Mouse (Mus musculus): Measurements from ENCODE around the gene Nfia.

Gene Nfia

DNA sequence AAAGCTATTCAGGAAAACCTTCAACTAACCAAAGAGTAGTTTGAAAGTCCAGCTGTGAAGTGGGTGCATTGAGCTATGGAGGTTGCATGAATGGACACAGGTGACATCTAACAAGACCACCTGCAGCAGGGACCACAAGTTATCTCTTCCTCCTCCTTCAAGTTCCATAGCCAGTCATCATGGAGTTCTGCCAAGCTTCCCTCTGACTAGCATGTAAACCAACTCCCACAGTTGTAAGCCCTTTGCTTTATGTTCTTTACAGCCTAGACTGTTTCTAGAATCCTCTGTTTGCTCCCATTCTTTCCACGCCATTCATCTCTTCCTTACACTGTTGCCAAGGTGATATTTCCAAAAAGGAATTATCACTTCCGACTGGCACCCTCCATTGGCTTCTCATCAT lies 141.8 kb downstream of the Nfia start:
- TF ChIP-seq POU5F1 (IDR thresholded peaks at IDR 0.05; ENCODE audit: borderline replicate concordance, low read length): no peak
- TF ChIP-seq CTCF (conservative IDR thresholded peaks at IDR 0.05; ENCODE audit: low read length): no peak
- TF ChIP-seq NANOG (IDR thresholded peaks at IDR 0.05; ENCODE audit: borderline replicate concordance, low read length): no peak
- H3K4me1 ChIP-seq (replicated peaks; ENCODE audit: low read depth, low read length): 0 out of 2 replicates have a peak, but pooled peaks cover 6% of the 10 kb centered on the region
- H3K4me3 ChIP-seq (replicated peaks; ENCODE audit: low read length): no peak overlapping the region
- H3K9me3 ChIP-seq (ENCODE audit: low read length): no peaks in the 10 kb centered on the region
- no peaks in the 10 kb centered on the region for H3K36me3 ChIP-seq (ENCODE audit: insufficient read depth, low read length)
- no peaks in the 10 kb centered on the region; the same call in 1 of the 2 replicates for H3K27me3 ChIP-seq (ENCODE audit: insufficient read depth, low read length)

DNA sequence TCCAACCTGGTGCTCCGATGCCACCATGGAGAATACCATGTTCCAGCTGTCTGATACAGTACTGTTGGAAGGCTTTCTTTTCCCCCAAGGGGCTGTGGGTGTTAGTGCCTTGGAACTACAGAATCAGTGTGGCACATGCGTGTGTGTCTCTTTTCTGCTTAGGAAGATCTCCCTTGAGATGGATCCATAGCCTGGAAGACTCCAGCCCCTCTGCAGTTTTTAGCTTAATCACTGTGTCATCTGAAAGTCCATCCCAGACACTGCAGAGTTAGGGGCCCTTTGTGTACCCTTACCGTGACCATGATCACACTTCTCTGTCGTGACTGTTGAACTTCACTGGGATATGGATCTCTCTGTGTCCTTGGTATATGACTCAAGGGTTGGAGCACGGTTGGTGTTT lies 142.2 kb downstream of the Nfia start:
- TF ChIP-seq POU5F1 (IDR thresholded peaks at IDR 0.05; ENCODE audit: borderline replicate concordance, low read length): no peak
- no peak for TF ChIP-seq NANOG (IDR thresholded peaks at IDR 0.05; ENCODE audit: borderline replicate concordance, low read length)
- TF ChIP-seq CTCF (conservative IDR thresholded peaks at IDR 0.05; ENCODE audit: low read length): no peak
- Histone ChIP-seq H3K4me3 (replicated peaks; ENCODE audit: low read length) (no peak overlapping the region), H3K4me1 (replicated peaks; ENCODE audit: low read depth, low read length) (0 out of 2 replicates have a peak, but pooled peaks cover 6% of the 10 kb centered on the region), H3K27me3 (ENCODE audit: insufficient read depth, low read length) (no peaks in the 10 kb centered on the region; the same call in 1 of the 2 replicates), H3K36me3 (ENCODE audit: insufficient read depth, low read length) (no peaks in the 10 kb centered on the region), H3K9me3 (ENCODE audit: low read length) (no peaks in the 10 kb centered on the region)

DNA sequence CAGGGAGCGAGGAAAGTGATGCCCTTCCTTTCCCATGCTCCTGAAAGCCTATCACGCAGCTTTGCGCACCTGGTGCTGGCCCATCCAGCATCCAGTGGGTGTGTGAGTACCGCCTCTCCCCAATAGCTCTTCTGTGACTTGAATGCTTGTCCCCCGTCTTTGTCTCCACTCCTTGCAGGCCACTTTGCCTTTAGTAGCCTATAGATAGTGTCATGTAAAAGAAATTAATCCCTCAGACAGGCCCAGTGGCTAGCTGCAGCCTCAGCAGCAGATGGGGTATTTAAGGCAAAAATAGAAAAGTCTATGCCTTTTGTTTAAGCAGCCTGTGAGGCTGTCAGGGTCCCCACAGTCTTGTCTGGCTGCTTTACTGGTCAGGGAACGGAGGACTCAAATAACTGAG lies 145.0 kb downstream of the Nfia start:
- H3K4me3 ChIP-seq (replicated peaks; ENCODE audit: low read length): no peak overlapping the region
- no peaks in the 10 kb centered on the region for H3K27me3 ChIP-seq (ENCODE audit: insufficient read depth, low read length)
- no peaks in the 10 kb centered on the region for H3K4me1 ChIP-seq (replicated peaks; ENCODE audit: low read depth, low read length)
- no peaks in the 10 kb centered on the region for H3K36me3 ChIP-seq (ENCODE audit: insufficient read depth, low read length)
- TF ChIP-seq POU5F1 (IDR thresholded peaks at IDR 0.05; ENCODE audit: borderline replicate concordance, low read length) (no peak), NANOG (IDR thresholded peaks at IDR 0.05; ENCODE audit: borderline replicate concordance, low read length) (no peak), CTCF (conservative IDR thresholded peaks at IDR 0.05; ENCODE audit: low read length) (no peak)
- H3K9me3 ChIP-seq (ENCODE audit: low read length): no peaks in the 10 kb centered on the region

DNA sequence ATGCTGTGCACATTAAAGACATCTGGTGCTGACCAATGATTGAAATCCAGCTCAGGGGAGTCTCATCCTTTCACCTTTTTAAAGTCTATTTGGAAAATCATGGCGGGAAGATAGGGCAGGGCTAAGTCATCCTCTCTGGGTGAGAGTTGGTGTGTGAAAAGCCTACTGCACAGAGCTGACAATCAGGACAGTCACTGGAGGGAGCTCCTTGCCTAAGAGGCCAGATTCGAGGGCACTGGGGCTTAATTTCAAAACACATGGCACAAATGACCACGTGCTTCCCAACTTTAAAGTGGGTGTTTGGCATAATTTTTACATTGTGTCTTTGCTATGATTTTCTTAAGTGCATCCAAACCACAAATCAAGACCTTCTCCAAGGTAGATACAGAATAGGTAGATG lies 146.1 kb downstream of the Nfia start:
- H3K4me3 ChIP-seq (replicated peaks; ENCODE audit: low read length): no peak overlapping the region
- TF ChIP-seq CTCF (conservative IDR thresholded peaks at IDR 0.05; ENCODE audit: low read length) (no peak), POU5F1 (IDR thresholded peaks at IDR 0.05; ENCODE audit: borderline replicate concordance, low read length) (no peak), NANOG (IDR thresholded peaks at IDR 0.05; ENCODE audit: borderline replicate concordance, low read length) (no peak)

DNA sequence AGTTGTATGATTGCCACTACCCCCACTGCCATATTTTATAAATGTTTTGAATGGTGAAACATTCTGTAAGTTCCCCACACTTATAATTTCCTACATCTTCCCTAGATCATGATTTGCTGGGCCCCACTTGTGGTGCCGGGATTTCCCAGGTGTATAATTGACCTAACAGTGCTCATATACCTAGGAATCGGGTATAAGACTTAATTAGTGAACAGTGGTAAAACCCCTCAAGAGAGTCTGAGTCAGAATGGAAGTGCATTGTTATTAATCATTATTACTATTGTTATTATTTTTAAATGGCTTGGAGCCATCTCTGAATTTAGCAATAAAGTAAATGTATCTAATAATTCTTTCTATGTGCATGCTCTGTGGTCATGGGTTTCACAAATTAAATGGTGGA lies 147.2 kb downstream of the Nfia start:
- no peaks in the 10 kb centered on the region for H3K4me1 ChIP-seq (replicated peaks; ENCODE audit: low read depth, low read length)
- peaks cover 5% of the 10 kb centered on the region; the same call in 1 of the 2 replicates for H3K9me3 ChIP-seq (ENCODE audit: low read length)
- TF ChIP-seq POU5F1 (IDR thresholded peaks at IDR 0.05; ENCODE audit: borderline replicate concordance, low read length): no peak
- no peak for TF ChIP-seq CTCF (conservative IDR thresholded peaks at IDR 0.05; ENCODE audit: low read length)
- no peak for TF ChIP-seq NANOG (IDR thresholded peaks at IDR 0.05; ENCODE audit: borderline replicate concordance, low read length)
- H3K27me3 ChIP-seq (ENCODE audit: insufficient read depth, low read length): no peaks in the 10 kb centered on the region
- no peak overlapping the region for H3K4me3 ChIP-seq (replicated peaks; ENCODE audit: low read length)
- no peaks in the 10 kb centered on the region for H3K36me3 ChIP-seq (ENCODE audit: insufficient read depth, low read length)

More for the DNA sequence above, 146.1 kb downstream of the Nfia start:
- no peaks in the 10 kb centered on the region for H3K36me3 ChIP-seq (ENCODE audit: insufficient read depth, low read length)
- peaks cover 5% of the 10 kb centered on the region; the same call in 1 of the 2 replicates for H3K9me3 ChIP-seq (ENCODE audit: low read length)
- no peaks in the 10 kb centered on the region for H3K27me3 ChIP-seq (ENCODE audit: insufficient read depth, low read length)
- H3K4me1 ChIP-seq (replicated peaks; ENCODE audit: low read depth, low read length): no peaks in the 10 kb centered on the region

DNA sequence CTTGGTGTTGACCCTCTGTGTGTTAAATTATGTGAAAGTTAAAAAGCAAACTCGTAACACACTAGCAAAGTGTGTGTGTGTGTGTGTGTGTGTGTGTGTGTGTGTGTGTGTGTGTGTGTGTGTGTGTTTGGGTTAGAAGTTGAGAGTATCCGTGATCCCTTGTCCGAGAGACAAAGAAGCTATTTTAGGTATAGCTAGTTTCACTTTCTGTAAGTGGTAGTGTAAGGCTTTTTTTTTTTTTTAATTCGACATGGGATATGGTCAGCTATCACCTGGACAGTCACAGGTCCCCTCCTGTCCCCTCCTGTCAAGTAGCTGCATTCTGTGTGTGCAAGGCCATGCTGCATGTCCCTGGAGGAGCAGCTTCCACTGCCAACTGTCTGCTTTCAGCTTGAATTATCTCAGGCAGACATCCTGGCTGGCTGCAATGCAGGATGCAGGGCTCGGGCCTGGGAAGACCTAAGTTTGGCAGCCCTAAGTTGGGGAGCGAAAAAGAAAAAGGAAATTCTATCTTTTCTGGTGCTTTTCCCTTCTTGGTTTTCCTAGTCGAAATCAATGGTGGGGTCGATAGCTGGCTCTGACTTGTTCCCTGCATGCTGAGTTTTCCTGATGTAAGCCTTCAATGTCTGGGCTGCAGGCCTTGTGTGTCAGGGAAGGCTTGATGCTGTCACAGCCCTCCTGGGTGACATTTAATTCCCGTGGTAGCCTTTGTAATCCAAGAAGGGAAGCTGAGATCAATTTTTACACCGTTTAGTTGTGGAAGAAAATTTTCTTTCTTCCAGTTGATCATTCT lies 147.9 kb downstream of the Nfia start:
- Histone ChIP-seq H3K4me3 (replicated peaks; ENCODE audit: low read length) (no peak overlapping the region), H3K9me3 (ENCODE audit: low read length) (peaks cover 5% of the 10 kb centered on the region; the same call in 1 of the 2 replicates), H3K27me3 (ENCODE audit: insufficient read depth, low read length) (no peaks in the 10 kb centered on the region), H3K4me1 (replicated peaks; ENCODE audit: low read depth, low read length) (no peaks in the 10 kb centered on the region), H3K36me3 (ENCODE audit: insufficient read depth, low read length) (no peaks in the 10 kb centered on the region)
- TF ChIP-seq POU5F1 (IDR thresholded peaks at IDR 0.05; ENCODE audit: borderline replicate concordance, low read length) (no peak), NANOG (IDR thresholded peaks at IDR 0.05; ENCODE audit: borderline replicate concordance, low read length) (no peak), CTCF (conservative IDR thresholded peaks at IDR 0.05; ENCODE audit: low read length) (no peak)

DNA sequence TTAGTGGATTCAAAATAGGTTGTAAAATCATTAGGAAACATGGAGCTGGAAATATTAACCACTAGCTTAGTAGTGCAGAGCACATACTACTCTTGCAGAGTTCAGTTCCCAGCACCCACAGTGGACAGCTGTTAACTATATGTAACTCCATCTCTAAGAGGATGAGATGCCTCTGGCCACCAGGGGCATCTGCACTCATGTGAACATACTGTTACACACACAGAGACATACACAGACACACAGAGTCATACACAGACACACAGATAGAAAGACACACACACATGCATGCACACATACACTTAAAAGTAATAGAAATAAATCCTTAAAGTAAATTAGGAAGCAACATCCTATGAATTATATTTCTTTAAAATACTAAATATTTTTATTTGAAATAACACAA lies 149.1 kb downstream of the Nfia start:
- TF ChIP-seq NANOG (IDR thresholded peaks at IDR 0.05; ENCODE audit: borderline replicate concordance, low read length) (no peak), POU5F1 (IDR thresholded peaks at IDR 0.05; ENCODE audit: borderline replicate concordance, low read length) (no peak), CTCF (conservative IDR thresholded peaks at IDR 0.05; ENCODE audit: low read length) (no peak)
- peaks cover 5% of the 10 kb centered on the region; the same call in 1 of the 2 replicates for H3K9me3 ChIP-seq (ENCODE audit: low read length)

DNA sequence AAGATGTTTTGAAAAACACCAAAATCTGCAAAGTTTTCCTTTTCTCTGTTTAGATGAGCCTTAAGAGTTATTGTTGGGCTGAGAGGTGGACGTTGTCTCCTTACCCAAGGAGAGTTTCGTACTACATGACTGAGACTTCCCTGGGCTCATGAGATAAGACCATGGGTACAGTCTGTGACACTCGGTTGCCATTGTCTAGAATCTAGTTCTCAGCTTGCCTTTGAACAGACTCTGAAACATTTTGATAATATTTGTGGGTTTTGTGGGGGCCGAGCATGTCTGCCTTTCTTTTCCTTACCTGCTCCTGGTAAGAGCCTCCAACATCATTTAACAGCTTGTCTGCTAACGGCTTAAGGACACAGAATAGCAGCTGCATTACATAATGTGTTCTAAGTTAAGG lies 150.7 kb downstream of the Nfia start:
- H3K4me1 ChIP-seq (replicated peaks; ENCODE audit: low read depth, low read length): no peaks in the 10 kb centered on the region
- TF ChIP-seq NANOG (IDR thresholded peaks at IDR 0.05; ENCODE audit: borderline replicate concordance, low read length) (no peak), CTCF (conservative IDR thresholded peaks at IDR 0.05; ENCODE audit: low read length) (no peak), POU5F1 (IDR thresholded peaks at IDR 0.05; ENCODE audit: borderline replicate concordance, low read length) (no peak)
- H3K27me3 ChIP-seq (ENCODE audit: insufficient read depth, low read length): no peaks in the 10 kb centered on the region
- no peaks in the 10 kb centered on the region for H3K36me3 ChIP-seq (ENCODE audit: insufficient read depth, low read length)
- H3K9me3 ChIP-seq (ENCODE audit: low read length): peaks cover 5% of the 10 kb centered on the region; the same call in 1 of the 2 replicates
- no peak overlapping the region for H3K4me3 ChIP-seq (replicated peaks; ENCODE audit: low read length)

More for the DNA sequence above, 149.1 kb downstream of the Nfia start:
- Histone ChIP-seq H3K4me1 (replicated peaks; ENCODE audit: low read depth, low read length) (no peaks in the 10 kb centered on the region), H3K36me3 (ENCODE audit: insufficient read depth, low read length) (no peaks in the 10 kb centered on the region), H3K4me3 (replicated peaks; ENCODE audit: low read length) (no peak overlapping the region), H3K27me3 (ENCODE audit: insufficient read depth, low read length) (no peaks in the 10 kb centered on the region)
